Mouse (Mus musculus) hindbrain, embryonic 15.5 days (tissue): ENCODE results near the gene Chrm3. TPM values are rescaled to one million over a fixed set of nuclear protein-coding genes. Genes with fewer than 3 reads are reported as not detected.

Experiments
- ATAC-seq: fragments of 200-750 bp; cut with Nextera tagmentation; 2 replicates; pipeline ENCODE4 v1.8.0; 2017; ENCODE audit warnings: low read depth, moderate number of reproducible peaks, moderate TSS enrichment; ENCODE audit not compliant: low FRiP score
- H3K27ac ChIP-seq: fragments of 300-500 bp; sonication (generic); replicated peaks from 2 replicates; pipeline ENCODE4 v1.5.1; 2015; ENCODE audit warnings: mild to moderate bottlenecking, inconsistent platforms
- H3K27me3 ChIP-seq: fragments of 300-500 bp; sonication (generic); 2 replicates; pipeline ENCODE4 v1.6.1; 2015; ENCODE audit warnings: control low read depth, inconsistent platforms
- H3K36me3 ChIP-seq: fragments of 300-500 bp; sonication (generic); 2 replicates; pipeline ENCODE4 v1.6.1; 2015; ENCODE audit warnings: control low read depth, inconsistent platforms
- H3K4me1 ChIP-seq: fragments of 300-500 bp; sonication (generic); replicated peaks from 2 replicates; pipeline ENCODE4 v1.6.1; 2015; ENCODE audit warnings: control low read depth, inconsistent platforms
- H3K4me2 ChIP-seq: fragments of 300-500 bp; sonication (generic); 2 replicates; pipeline ENCODE4 v1.6.1; 2015; ENCODE audit warnings: moderate library complexity, mild to moderate bottlenecking, inconsistent platforms
- H3K4me3 ChIP-seq: fragments of 300-500 bp; sonication (generic); 2 replicates; pipeline ENCODE4 v1.5.1; 2015; ENCODE audit warnings: mild to moderate bottlenecking, inconsistent platforms
- H3K9ac ChIP-seq: fragments of 300-500 bp; sonication (generic); 2 replicates; pipeline ENCODE4 v1.6.1; 2015; ENCODE audit warnings: inconsistent platforms
- H3K9me3 ChIP-seq: fragments of 300-500 bp; sonication (generic); 2 replicates; pipeline ENCODE4 v1.6.1; 2016; ENCODE audit warnings: control low read depth, inconsistent platforms
- WGBS: fragments of 180-500 bp; shearing (Covaris S2); methylation state at CpG from one replicate; pipeline ENCODE4 v1.1.7; 2015; 5-methylcytosine and 5-hydroxymethylcytosine counted together
- polyA plus RNA-seq: library from polyadenylated mRNA; unstranded; fragments of >200 nt; fragmentation: Nextera tagmentation; extraction: Ambion mirVana; gene quantifications from 2 replicates; pipeline ENCODE4 v1.2.1, GENCODE M21; 2015

Chrm3 gene
- polyA plus RNA-seq, 1 experiment from 2014 or later = 3.2 TPM

DNA sequence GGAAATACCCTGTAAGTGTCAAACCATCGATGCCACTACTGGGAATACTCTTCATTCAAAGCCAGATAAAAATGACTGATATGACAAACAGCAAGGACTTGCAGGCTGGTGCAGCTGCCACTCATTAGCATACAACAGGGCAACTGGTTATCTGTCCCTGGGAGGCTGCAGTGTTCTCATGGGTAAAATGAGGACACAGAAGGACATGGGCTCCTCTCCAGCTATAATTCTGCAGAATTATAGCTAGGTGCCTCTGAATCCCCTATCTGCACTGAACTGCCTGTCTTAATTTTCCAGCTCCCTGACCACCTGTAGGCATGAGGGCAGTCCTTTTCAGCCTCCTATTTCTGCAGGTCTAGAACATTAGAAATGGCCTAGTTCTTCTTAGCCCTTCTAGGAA, 463.4 kb downstream of the Chrm3 start:
- Histone ChIP-seq H3K4me3 (no peak overlapping the region), H3K9ac (no peak overlapping the region), H3K36me3 (no peaks in the 10 kb centered on the region), H3K9me3 (no peaks in the 10 kb centered on the region), H3K27me3 (no peaks in the 10 kb centered on the region), H3K4me1 (no peaks in the 10 kb centered on the region), H3K4me2 (no peak overlapping the region), H3K27ac (no peak overlapping the region)
- 52% methylated on average over 1 of the region's 1 CpGs for WGBS
- ATAC-seq = no peak

DNA sequence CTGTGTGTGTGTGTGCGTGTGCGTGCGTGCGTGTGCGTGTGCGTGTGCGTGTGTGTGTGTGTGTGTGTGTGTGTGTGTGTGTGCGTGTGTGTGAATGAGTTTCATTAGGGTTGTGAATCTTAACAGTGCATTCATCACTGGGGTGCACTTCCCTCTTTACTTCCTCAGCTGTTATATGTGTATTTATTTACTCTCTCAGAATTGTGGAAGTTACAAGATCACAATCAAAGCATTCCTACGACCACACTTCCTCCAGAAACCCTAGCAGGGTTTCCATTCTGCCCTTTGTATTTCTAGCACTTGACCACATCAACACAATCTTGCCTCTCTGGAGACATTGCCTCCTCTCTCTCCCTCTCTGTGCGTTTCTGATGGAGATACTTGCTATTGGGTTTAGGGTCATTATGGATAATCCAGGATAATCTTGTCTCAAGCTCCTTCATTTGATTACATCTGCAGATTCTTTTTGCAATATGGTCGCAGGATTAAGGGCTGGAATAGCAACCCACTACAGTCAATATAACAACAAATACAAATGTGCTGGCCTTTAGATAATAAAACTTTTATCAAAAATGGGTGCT, 465.5 kb downstream of the Chrm3 start:
- Histone ChIP-seq H3K4me2 (no peak overlapping the region), H3K27me3 (no peaks in the 10 kb centered on the region), H3K36me3 (no peaks in the 10 kb centered on the region), H3K4me3 (no peak overlapping the region), H3K4me1 (no peaks in the 10 kb centered on the region), H3K9ac (no peak overlapping the region), H3K27ac (no peak overlapping the region), H3K9me3 (no peaks in the 10 kb centered on the region)
- ATAC-seq = no peak
- 85% methylated on average over 11 of the region's 11 CpGs for WGBS

GRCm38 (mm10) chr13:9891088-9891487, 469.6 kb downstream of the Chrm3 start:
- ATAC-seq = no peak
- WGBS = 73% methylated on average over 1 of the region's 1 CpGs

DNA sequence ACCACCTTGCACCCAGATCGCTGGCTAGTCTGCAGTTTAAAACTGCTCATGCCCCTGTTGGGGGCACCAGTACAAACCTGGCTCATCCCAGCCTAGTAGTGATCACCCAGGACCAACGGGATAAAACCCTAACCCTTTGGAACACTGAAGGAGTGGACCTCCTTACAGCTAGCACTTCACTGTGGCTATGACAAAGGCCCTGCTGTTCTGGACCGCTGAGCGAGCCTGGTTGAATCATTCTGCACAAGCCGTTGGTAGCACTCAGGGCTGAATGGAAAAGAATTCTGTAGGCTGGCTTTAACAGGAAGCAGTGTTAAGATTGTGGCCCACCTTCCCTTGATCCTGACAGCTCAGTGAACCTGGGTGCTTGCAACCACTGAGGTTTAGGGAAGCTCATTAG, 470.2 kb downstream of the Chrm3 start:
- ATAC-seq = no peak
- no peak overlapping the region for H3K27ac ChIP-seq
- H3K9me3 ChIP-seq = no peaks in the 10 kb centered on the region
- H3K4me3 ChIP-seq = no peak overlapping the region
- no peaks in the 10 kb centered on the region for H3K4me1 ChIP-seq
- H3K9ac ChIP-seq = no peak overlapping the region
- no peaks in the 10 kb centered on the region for H3K27me3 ChIP-seq
- no peak overlapping the region for H3K4me2 ChIP-seq
- WGBS = 45% methylated on average over 5 of the region's 5 CpGs
- no peaks in the 10 kb centered on the region for H3K36me3 ChIP-seq

More at GRCm38 (mm10) chr13:9891088-9891487, 469.6 kb downstream of the Chrm3 start:
- H3K4me2 ChIP-seq = no peak overlapping the region
- H3K27ac ChIP-seq = no peak overlapping the region
- H3K27me3 ChIP-seq = no peaks in the 10 kb centered on the region
- no peak overlapping the region for H3K9ac ChIP-seq
- no peaks in the 10 kb centered on the region for H3K9me3 ChIP-seq
- no peaks in the 10 kb centered on the region for H3K36me3 ChIP-seq
- no peaks in the 10 kb centered on the region for H3K4me1 ChIP-seq
- no peak overlapping the region for H3K4me3 ChIP-seq

GRCm38 (mm10) chr13:9889954-9890353, 470.7 kb downstream of the Chrm3 start:
- Histone ChIP-seq H3K27ac (no peak overlapping the region), H3K9me3 (no peaks in the 10 kb centered on the region), H3K4me1 (no peaks in the 10 kb centered on the region), H3K27me3 (no peaks in the 10 kb centered on the region), H3K9ac (no peak overlapping the region), H3K4me2 (no peak overlapping the region), H3K4me3 (no peak overlapping the region), H3K36me3 (no peaks in the 10 kb centered on the region)
- ATAC-seq = no peak
- 69% methylated on average over 1 of the region's 1 CpGs for WGBS

- 67% methylated on average over 5 of the region's 5 CpGs for WGBS
- no peaks in the 10 kb centered on the region for H3K36me3 ChIP-seq
- H3K27me3 ChIP-seq = no peaks in the 10 kb centered on the region
- H3K9me3 ChIP-seq = no peaks in the 10 kb centered on the region
- no peak for ATAC-seq
- no peaks in the 10 kb centered on the region for H3K4me1 ChIP-seq
- no peak overlapping the region for H3K4me3 ChIP-seq
- H3K27ac ChIP-seq = no peak overlapping the region
- no peak overlapping the region for H3K4me2 ChIP-seq
- no peak overlapping the region for H3K9ac ChIP-seq
Measured at GRCm38 (mm10) chr13:9888284-9888683, 472.4 kb downstream of the Chrm3 start.

DNA sequence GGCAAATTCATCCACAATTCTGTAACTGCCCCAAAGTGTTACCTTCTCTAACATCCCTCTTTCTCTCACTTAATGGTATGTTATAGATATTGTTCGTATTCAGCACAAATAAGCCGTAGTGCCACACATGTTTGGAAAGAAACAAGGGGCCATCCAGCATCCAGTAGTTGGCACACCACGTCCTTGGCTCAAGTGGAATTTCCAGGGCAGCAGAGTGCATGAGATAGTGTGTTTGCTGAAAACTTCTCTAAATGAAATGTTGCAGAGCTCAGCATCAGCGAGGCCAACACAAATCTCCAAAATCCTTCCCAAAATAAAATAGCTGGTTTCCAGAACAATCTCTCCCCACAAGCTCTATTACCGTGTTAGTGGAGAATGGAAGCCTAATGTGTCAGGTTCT, 473.4 kb downstream of the Chrm3 start:
- ATAC-seq = no peak
- WGBS = 89% methylated on average over 5 of the region's 5 CpGs
- no peak overlapping the region for H3K9ac ChIP-seq

GRCm38 (mm10) chr13:9886465-9887135, 474.0 kb downstream of the Chrm3 start:
- no peak overlapping the region for H3K4me3 ChIP-seq
- no peak for ATAC-seq
- no peaks in the 10 kb centered on the region for H3K27me3 ChIP-seq
- no peak overlapping the region for H3K27ac ChIP-seq
- no peaks in the 10 kb centered on the region for H3K4me1 ChIP-seq
- no peaks in the 10 kb centered on the region for H3K9me3 ChIP-seq
- no peaks in the 10 kb centered on the region for H3K36me3 ChIP-seq
- H3K4me2 ChIP-seq = no peak overlapping the region
- 80% methylated on average over 6 of the region's 6 CpGs for whole genome bisulfite sequencing
- H3K9ac ChIP-seq = no peak overlapping the region

More for the DNA sequence above, 473.4 kb downstream of the Chrm3 start:
- H3K4me3 ChIP-seq = no peak overlapping the region
- H3K27me3 ChIP-seq = no peaks in the 10 kb centered on the region
- H3K9me3 ChIP-seq = no peaks in the 10 kb centered on the region
- no peaks in the 10 kb centered on the region for H3K36me3 ChIP-seq
- H3K4me2 ChIP-seq = no peak overlapping the region
- no peaks in the 10 kb centered on the region for H3K4me1 ChIP-seq
- no peak overlapping the region for H3K27ac ChIP-seq

GRCm38 (mm10) chr13:9882362-9883282, 478.0 kb downstream of the Chrm3 start:
- 48% methylated on average over 15 of the region's 15 CpGs for WGBS
- H3K27me3 ChIP-seq = no peaks in the 10 kb centered on the region
- no peaks in the 10 kb centered on the region for H3K36me3 ChIP-seq
- H3K9ac ChIP-seq = no peak overlapping the region
- no peak overlapping the region for H3K4me3 ChIP-seq
- no peaks in the 10 kb centered on the region for H3K4me1 ChIP-seq
- ATAC-seq = peak; percentile 86
- H3K27ac ChIP-seq = no peak overlapping the region
- H3K9me3 ChIP-seq = no peaks in the 10 kb centered on the region
- no peak overlapping the region for H3K4me2 ChIP-seq

DNA sequence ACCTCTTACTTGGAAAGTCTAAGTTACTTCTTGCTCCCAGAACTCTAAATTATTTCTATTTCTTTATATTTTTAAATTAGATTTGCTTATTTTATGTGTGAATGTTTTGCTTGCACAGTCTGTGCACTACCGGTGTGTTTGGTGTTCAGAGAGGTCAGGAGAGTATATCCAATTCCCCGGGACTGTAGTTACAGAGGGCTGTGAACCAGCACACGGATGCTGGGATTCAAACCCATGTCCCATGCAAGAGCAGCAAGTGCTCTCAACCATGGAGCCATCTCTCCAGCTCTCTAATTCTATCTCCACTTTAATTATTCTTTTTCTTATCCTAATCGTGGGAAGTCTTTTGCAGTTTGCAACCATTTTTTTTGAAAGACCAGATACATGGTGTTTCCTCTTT, 478.7 kb downstream of the Chrm3 start:
- WGBS = 64% methylated on average over 4 of the region's 4 CpGs
- Histone ChIP-seq H3K9ac (no peak overlapping the region), H3K27me3 (no peaks in the 10 kb centered on the region), H3K9me3 (no peaks in the 10 kb centered on the region), H3K36me3 (no peaks in the 10 kb centered on the region), H3K4me3 (no peak overlapping the region), H3K4me2 (no peak overlapping the region), H3K4me1 (no peaks in the 10 kb centered on the region), H3K27ac (no peak overlapping the region)
- ATAC-seq = peak; percentile 13; the same call in 1 of the 2 replicates

GRCm38 (mm10) chr13:9880401-9880800, 480.2 kb downstream of the Chrm3 start:
- no peak for ATAC-seq
- Histone ChIP-seq H3K9me3 (no peaks in the 10 kb centered on the region), H3K27me3 (no peaks in the 10 kb centered on the region), H3K4me1 (no peaks in the 10 kb centered on the region), H3K27ac (no peak overlapping the region), H3K9ac (no peak overlapping the region), H3K4me3 (no peak overlapping the region), H3K4me2 (no peak overlapping the region), H3K36me3 (no peaks in the 10 kb centered on the region)
- 88% methylated on average over 4 of the region's 4 CpGs for WGBS

- ATAC-seq = no peak
- H3K4me2 ChIP-seq = no peak overlapping the region
- WGBS = 89% methylated on average over 7 of the region's 7 CpGs
- no peaks in the 10 kb centered on the region for H3K36me3 ChIP-seq
- no peak overlapping the region for H3K4me3 ChIP-seq
- no peak overlapping the region for H3K9ac ChIP-seq
- no peaks in the 10 kb centered on the region for H3K9me3 ChIP-seq
- H3K27me3 ChIP-seq = no peaks in the 10 kb centered on the region
- H3K27ac ChIP-seq = no peak overlapping the region
- H3K4me1 ChIP-seq = no peaks in the 10 kb centered on the region
Measured at GRCm38 (mm10) chr13:9878596-9879010, 482.0 kb downstream of the Chrm3 start.
